Mouse (Mus musculus): ENCODE data around the gene Plcl2. TPM values are rescaled to one million over a fixed set of nuclear protein-coding genes. Genes with fewer than 3 reads are reported as not detected.
"Not testable (repeated sequence)": the region's sequence is repeated elsewhere in the genome, so short reads cannot be mapped to it uniquely, and the experiment has no call there.

Gene Plcl2
- polyA plus RNA-seq, 1 experiment: 11.4 TPM

GRCm38 (mm10) chr17:50621996-50622395 is 112.8 kb downstream of the Plcl2 start:
- WGBS: 97% methylated on average over 3 of the region's 3 CpGs
- H3K27ac ChIP-seq (ENCODE audit: control insufficient read depth, insufficient read depth, low read length): no peak overlapping the region
- TF ChIP-seq POLR2A (IDR thresholded peaks at IDR 0.05; ENCODE audit: control insufficient read depth, extremely low read depth, insufficient read depth, low read length, poor library complexity) (no peak), CTCF (IDR thresholded peaks at IDR 0.05; ENCODE audit: borderline replicate concordance, control insufficient read depth, extremely low read depth, insufficient read depth, low read length, poor library complexity) (no peak)

GRCm38 (mm10) chr17:50625584-50625983 is 116.4 kb downstream of the Plcl2 start:
- DNase-seq: no peak
- Histone ChIP-seq H3K4me1 (replicated peaks; ENCODE audit: control insufficient read depth, insufficient read depth, low read length) (no peaks in the 10 kb centered on the region), H3K27ac (ENCODE audit: control insufficient read depth, insufficient read depth, low read length) (no peak overlapping the region), H3K4me3 (ENCODE audit: control insufficient read depth, insufficient read depth, low read length) (no peak overlapping the region), H3K27me3 (ENCODE audit: control insufficient read depth, insufficient read depth, low read length) (no peaks in the 10 kb centered on the region), H3K36me3 (ENCODE audit: control insufficient read depth, insufficient read depth, low read length) (no peaks in the 10 kb centered on the region)
- WGBS: 92% methylated on average over 4 of the region's 4 CpGs
- TF ChIP-seq POLR2A (IDR thresholded peaks at IDR 0.05; ENCODE audit: control insufficient read depth, extremely low read depth, insufficient read depth, low read length, poor library complexity) (no peak), CTCF (IDR thresholded peaks at IDR 0.05; ENCODE audit: borderline replicate concordance, control insufficient read depth, extremely low read depth, insufficient read depth, low read length, poor library complexity) (no peak)

More at GRCm38 (mm10) chr17:50621996-50622395, 112.8 kb downstream of the Plcl2 start:
- Histone ChIP-seq H3K4me1 (replicated peaks; ENCODE audit: control insufficient read depth, insufficient read depth, low read length) (no peaks in the 10 kb centered on the region), H3K4me3 (ENCODE audit: control insufficient read depth, insufficient read depth, low read length) (no peak overlapping the region), H3K36me3 (ENCODE audit: control insufficient read depth, insufficient read depth, low read length) (no peaks in the 10 kb centered on the region), H3K27me3 (ENCODE audit: control insufficient read depth, insufficient read depth, low read length) (no peaks in the 10 kb centered on the region)
- DNase-seq: no peak

GRCm38 (mm10) chr17:50627658-50628057 is 118.5 kb downstream of the Plcl2 start:
- no peaks in the 10 kb centered on the region for H3K27me3 ChIP-seq (ENCODE audit: control insufficient read depth, insufficient read depth, low read length)
- H3K36me3 ChIP-seq (ENCODE audit: control insufficient read depth, insufficient read depth, low read length): no peaks in the 10 kb centered on the region
- H3K4me1 ChIP-seq (replicated peaks; ENCODE audit: control insufficient read depth, insufficient read depth, low read length): no peaks in the 10 kb centered on the region
- no peak overlapping the region for H3K27ac ChIP-seq (ENCODE audit: control insufficient read depth, insufficient read depth, low read length)
- DNase-seq: no peak
- H3K4me3 ChIP-seq (ENCODE audit: control insufficient read depth, insufficient read depth, low read length): no peak overlapping the region
- TF ChIP-seq CTCF (IDR thresholded peaks at IDR 0.05; ENCODE audit: borderline replicate concordance, control insufficient read depth, extremely low read depth, insufficient read depth, low read length, poor library complexity) (no peak), POLR2A (IDR thresholded peaks at IDR 0.05; ENCODE audit: control insufficient read depth, extremely low read depth, insufficient read depth, low read length, poor library complexity) (no peak)
- 93% methylated on average over 3 of the region's 3 CpGs for WGBS

GRCm38 (mm10) chr17:50628716-50629115 is 119.5 kb downstream of the Plcl2 start:
- Histone ChIP-seq H3K4me1 (replicated peaks; ENCODE audit: control insufficient read depth, insufficient read depth, low read length) (no peaks in the 10 kb centered on the region), H3K36me3 (ENCODE audit: control insufficient read depth, insufficient read depth, low read length) (no peaks in the 10 kb centered on the region), H3K4me3 (ENCODE audit: control insufficient read depth, insufficient read depth, low read length) (no peak overlapping the region), H3K27ac (ENCODE audit: control insufficient read depth, insufficient read depth, low read length) (no peak overlapping the region), H3K27me3 (ENCODE audit: control insufficient read depth, insufficient read depth, low read length) (no peaks in the 10 kb centered on the region)
- no peak for TF ChIP-seq POLR2A (IDR thresholded peaks at IDR 0.05; ENCODE audit: control insufficient read depth, extremely low read depth, insufficient read depth, low read length, poor library complexity)
- no peak for TF ChIP-seq CTCF (IDR thresholded peaks at IDR 0.05; ENCODE audit: borderline replicate concordance, control insufficient read depth, extremely low read depth, insufficient read depth, low read length, poor library complexity)
- no peak for DNase-seq

- H3K27me3 ChIP-seq (ENCODE audit: control insufficient read depth, insufficient read depth, low read length); DNase-seq: not testable (repeated sequence)
These were observed 121.8 kb downstream of the Plcl2 start for GRCm38 (mm10) chr17:50630992-50631391.

GRCm38 (mm10) chr17:50634008-50634871 is 125.0 kb downstream of the Plcl2 start:
- 84% methylated on average over 7 of the region's 7 CpGs for WGBS
- no peak overlapping the region for H3K27ac ChIP-seq (ENCODE audit: control insufficient read depth, insufficient read depth, low read length)
- no peaks in the 10 kb centered on the region for H3K36me3 ChIP-seq (ENCODE audit: control insufficient read depth, insufficient read depth, low read length)
- no peak for DNase-seq
- H3K27me3 ChIP-seq (ENCODE audit: control insufficient read depth, insufficient read depth, low read length): no peaks in the 10 kb centered on the region
- H3K4me3 ChIP-seq (ENCODE audit: control insufficient read depth, insufficient read depth, low read length): no peak overlapping the region
- TF ChIP-seq CTCF (IDR thresholded peaks at IDR 0.05; ENCODE audit: borderline replicate concordance, control insufficient read depth, extremely low read depth, insufficient read depth, low read length, poor library complexity) (no peak), POLR2A (IDR thresholded peaks at IDR 0.05; ENCODE audit: control insufficient read depth, extremely low read depth, insufficient read depth, low read length, poor library complexity) (no peak)
- no peaks in the 10 kb centered on the region for H3K4me1 ChIP-seq (replicated peaks; ENCODE audit: control insufficient read depth, insufficient read depth, low read length)

More at GRCm38 (mm10) chr17:50630992-50631391, 121.8 kb downstream of the Plcl2 start:
- H3K36me3 ChIP-seq (ENCODE audit: control insufficient read depth, insufficient read depth, low read length); H3K4me3 ChIP-seq (ENCODE audit: control insufficient read depth, insufficient read depth, low read length); H3K4me1 ChIP-seq (replicated peaks; ENCODE audit: control insufficient read depth, insufficient read depth, low read length); H3K27ac ChIP-seq (ENCODE audit: control insufficient read depth, insufficient read depth, low read length): not testable (repeated sequence)
